Mouse (Mus musculus) Patski (cell line): ENCODE results near the gene Clec18a. TPM values are rescaled to one million over a fixed set of nuclear protein-coding genes. Genes with fewer than 3 reads are reported as not detected.

Experiments used
- polyA plus RNA-seq: library from polyadenylated mRNA; unstranded; gene quantifications from one replicate; pipeline ENCODE4 v1.2.3, GENCODE M21; 2021

Clec18a gene
- polyA plus RNA-seq, 1 experiment from 2014 or later: 8.3 TPM

Other genes starting within 250 kb of the Clec18a start
- gene Cog4, start 245.8 kb downstream of the Clec18a start, polyA plus RNA-seq: 95.9 TPM
- 129 TPM for gene Sf3b3, start 245.6 kb downstream of the Clec18a start, polyA plus RNA-seq
- 25.6 TPM for gene Fuk, start 189.9 kb downstream of the Clec18a start, polyA plus RNA-seq
- 88.1 TPM for gene St3gal2, start 172.5 kb downstream of the Clec18a start, polyA plus RNA-seq
- 62.6 TPM for gene Ddx19a, start 94.6 kb downstream of the Clec18a start, polyA plus RNA-seq
- gene Ddx19b, start 60.7 kb downstream of the Clec18a start, polyA plus RNA-seq: 8.3 TPM
- 170 TPM for gene Aars, start 59.3 kb downstream of the Clec18a start, polyA plus RNA-seq
- gene Exosc6, start 36.1 kb downstream of the Clec18a start, polyA plus RNA-seq: not detected
- 26.1 TPM for gene Pdpr, start 2.2 kb upstream of the Clec18a start, polyA plus RNA-seq
- gene Glg1, start 166.8 kb upstream of the Clec18a start, polyA plus RNA-seq: 137 TPM
- gene Rfwd3, start 207.8 kb upstream of the Clec18a start, polyA plus RNA-seq: 39.5 TPM
- gene Mlkl, start 245.8 kb upstream of the Clec18a start, polyA plus RNA-seq: 13.9 TPM